In genomic region chr9:119945173-119945900, GRCm38 (mm10) we compare ENCODE assay signal across 9 mouse cellular contexts. TPM values are rescaled to one million over a fixed set of nuclear protein-coding genes. Genes with fewer than 3 reads are reported as not detected.
DNase-seq lines count a peak whose midpoint lies in the region; TF ChIP-seq lines count a peak whose summit lies in the region.
"Had no signal": no experiment of that assay in that cellular context is flagged by ENCODE, and none has a peak within 500 bp of the region (broad histone marks: within the 10 kb centered on the region; RNA-seq: fewer than 3 reads in every experiment).

No protein-coding gene starts in this region.

- TF ChIP-seq POLR2A in spleen, adult 2 months (IDR thresholded peaks at IDR 0.05; ENCODE audit: low read depth, low read length): no peak

- no peaks in the 10 kb centered on the region for H3K4me1 ChIP-seq in spleen, adult 2 months (ENCODE audit: control insufficient read depth, insufficient read depth, insufficient read length)

- H3K36me3 ChIP-seq in spleen, adult 2 months (ENCODE audit: control insufficient read depth, insufficient read depth, low read length): no peaks in the 10 kb centered on the region

- no peak overlapping the region for H3K27ac ChIP-seq in spleen, adult 2 months (ENCODE audit: insufficient read depth, low read length)

- DNase-seq in embryo, embryonic 10 days (ENCODE audit: low spot score): peak; percentile 26
- no peak for DNase-seq in embryo, embryonic 10.5 days (ENCODE audit: low spot score)
- DNase-seq in spleen, adult 2 months (ENCODE audit: low read depth in 1 of 2, low spot score in 2 of 2): peak in 1 of 2 experiments; percentile 30
- DNase-seq in spleen, adult 12 weeks (ENCODE audit: low spot score): no peak
- peak; percentile 23 for DNase-seq in lung, postnatal 14 days
- peak; percentile 65 to 70 for DNase-seq in thymus, postnatal 36 days
- DNase-seq in frontal cortex, postnatal 36 days (ENCODE audit: low spot score in 2 of 2): no peak
- DNase-seq in right cerebral cortex, adult 2 months (ENCODE audit: low spot score in 2 of 2): no peak
- DNase-seq: embryo, embryonic 11 days had no signal

- no peak overlapping the region for H3K4me3 ChIP-seq in spleen, adult 2 months (ENCODE audit: extremely low read depth, insufficient read depth, insufficient read length)

- WGBS in spleen, adult 2 months: 71% methylated on average over 12 of the region's 12 CpGs

- TF ChIP-seq CTCF in spleen, adult 2 months (IDR thresholded peaks at IDR 0.05; ENCODE audit: extremely low read depth, insufficient read depth, insufficient read length, insufficient replicate concordance): peak; percentile 66; the same call in 1 of the 2 replicates

- no peaks in the 10 kb centered on the region for H3K27me3 ChIP-seq in spleen, adult 2 months (ENCODE audit: control insufficient read depth, insufficient read depth, low read length)

RNA-seq across cellular contexts. Expression of gene Ttc21a, which starts 7.9 kb away (rescaled TPM):
- 0.04 and 0.15 TPM in 2 replicates for polyA plus RNA-seq in spleen, adult 2 months (2012; rRNA removed)

RNA-seq across cellular contexts. Expression of gene Gorasp1, which starts 8.0 kb away (rescaled TPM):
- 6.6 and 7.6 TPM in 2 replicates for polyA plus RNA-seq in spleen, adult 2 months (2012; rRNA removed)

RNA-seq across cellular contexts. Expression of gene Csrnp1, which starts 39.1 kb away (rescaled TPM):
- 50.5 and 78.5 TPM in 2 replicates for polyA plus RNA-seq in spleen, adult 2 months (2012; rRNA removed)

RNA-seq across cellular contexts. Expression of gene Wdr48, which starts 50.7 kb away (rescaled TPM):
- 27.5 and 32.8 TPM in 2 replicates for polyA plus RNA-seq in spleen, adult 2 months (2012; rRNA removed)

Comparison
In these comparisons a context has a peak if more than half of its experiments do, and no peak if none do; other contexts are left out.
1. DNase-seq: peak in embryo, embryonic 10 days (single experiment), lung, postnatal 14 days (single experiment) and thymus, postnatal 36 days (2 of 2); none in embryo, embryonic 10.5 days (single experiment), spleen, adult 12 weeks (single experiment), frontal cortex, postnatal 36 days (0 of 2) and right cerebral cortex, adult 2 months (0 of 2).